In genomic region chr10:27616641-27617415, GRCm38 (mm10) we compare ENCODE assay signal across 9 mouse cellular contexts. TPM values are rescaled to one million over a fixed set of nuclear protein-coding genes. Genes with fewer than 3 reads are reported as not detected.
DNase-seq lines count a peak whose midpoint lies in the region; ATAC-seq lines count a peak whose summit lies in the region.
"Had no signal": no experiment of that assay in that cellular context is flagged by ENCODE, and none has a peak within 500 bp of the region (broad histone marks: within the 10 kb centered on the region; RNA-seq: fewer than 3 reads in every experiment).

No protein-coding gene starts in this region.

- peak; percentile 4 for DNase-seq in layer of hippocampus, adult 11-12 months (ENCODE audit: low spot score)
- no peak for DNase-seq in layer of hippocampus, adult 9-10 months (ENCODE audit: low spot score)
- peak; percentile 11 for DNase-seq in lung, postnatal 25 days (ENCODE audit: low spot score)
- DNase-seq in frontal cortex, postnatal 10 days (ENCODE audit: low spot score in 2 of 2): no peak

- peak overlapping the region; percentile 56 for H3K4me3 ChIP-seq in embryonic facial prominence, embryonic 13.5 days
- peak overlapping the region; percentile 59 for H3K4me3 ChIP-seq in heart, embryonic 13.5 days
- H3K4me3 ChIP-seq in kidney, embryonic 15.5 days (replicated peaks): peak overlapping the region; percentile 50
- H3K4me3 ChIP-seq in stomach, embryonic 15.5 days (replicated peaks): peak overlapping the region; percentile 50

- no peaks in the 10 kb centered on the region for H3K36me3 ChIP-seq in embryonic facial prominence, embryonic 13.5 days
- no peaks in the 10 kb centered on the region for H3K36me3 ChIP-seq in heart, embryonic 13.5 days
- no peaks in the 10 kb centered on the region for H3K36me3 ChIP-seq in kidney, embryonic 15.5 days
- no peaks in the 10 kb centered on the region for H3K36me3 ChIP-seq in stomach, embryonic 15.5 days
- H3K36me3 ChIP-seq: G1E had no signal

- 0 out of 2 replicates have a peak, but pooled peaks have one; percentile 43 for ATAC-seq in embryonic facial prominence, embryonic 13.5 days (ENCODE audit: insufficient number of reproducible peaks, insufficient read depth, low FRiP score, low TSS enrichment, low read depth)
- ATAC-seq in heart, embryonic 13.5 days (ENCODE audit: extremely low read depth, insufficient number of reproducible peaks, low FRiP score, low TSS enrichment): no peak
- ATAC-seq in kidney, embryonic 15.5 days (replicated peaks; ENCODE audit: low FRiP score): peak; percentile 92
- ATAC-seq in stomach, embryonic 15.5 days (ENCODE audit: insufficient read depth, low FRiP score, low read depth): peak; percentile 65; the same call in 1 of the 2 replicates

- H3K9ac ChIP-seq in embryonic facial prominence, embryonic 13.5 days: peak overlapping the region; percentile 78
- peak overlapping the region; percentile 79 for H3K9ac ChIP-seq in heart, embryonic 13.5 days
- H3K9ac ChIP-seq in kidney, embryonic 15.5 days: peak overlapping the region; percentile 41
- H3K9ac ChIP-seq in stomach, embryonic 15.5 days: peak overlapping the region; percentile 39

- peak overlapping the region; percentile 90 for H3K27ac ChIP-seq in embryonic facial prominence, embryonic 13.5 days
- peak overlapping the region; percentile 84 for H3K27ac ChIP-seq in heart, embryonic 13.5 days (replicated peaks)
- peak overlapping the region; percentile 84 for H3K27ac ChIP-seq in kidney, embryonic 15.5 days
- H3K27ac ChIP-seq in stomach, embryonic 15.5 days: peak overlapping the region; percentile 78

- WGBS in embryonic facial prominence, embryonic 13.5 days: 5% methylated on average over 18 of the region's 18 CpGs
- WGBS in heart, embryonic 13.5 days: 15% methylated on average over 18 of the region's 18 CpGs
- whole genome bisulfite sequencing in kidney, embryonic 15.5 days: 7% methylated on average over 18 of the region's 18 CpGs
- WGBS in stomach, embryonic 15.5 days: 13% methylated on average over 18 of the region's 18 CpGs

- H3K4me1 ChIP-seq in embryonic facial prominence, embryonic 13.5 days: peaks cover 16% of the 10 kb centered on the region
- peaks cover 25% of the 10 kb centered on the region for H3K4me1 ChIP-seq in heart, embryonic 13.5 days
- peaks cover 9% of the 10 kb centered on the region for H3K4me1 ChIP-seq in kidney, embryonic 15.5 days
- H3K4me1 ChIP-seq in stomach, embryonic 15.5 days: no peaks in the 10 kb centered on the region

- no peaks in the 10 kb centered on the region for H3K9me3 ChIP-seq in embryonic facial prominence, embryonic 13.5 days
- H3K9me3 ChIP-seq in heart, embryonic 13.5 days: no peaks in the 10 kb centered on the region
- no peaks in the 10 kb centered on the region for H3K9me3 ChIP-seq in kidney, embryonic 15.5 days (replicated peaks)
- H3K9me3 ChIP-seq in stomach, embryonic 15.5 days: no peaks in the 10 kb centered on the region
- H3K9me3 ChIP-seq: G1E had no signal

- H3K4me2 ChIP-seq in embryonic facial prominence, embryonic 13.5 days: peak overlapping the region; percentile 67
- peak overlapping the region; percentile 72 for H3K4me2 ChIP-seq in heart, embryonic 13.5 days
- H3K4me2 ChIP-seq in kidney, embryonic 15.5 days: peak overlapping the region; percentile 67
- peak overlapping the region; percentile 61 for H3K4me2 ChIP-seq in stomach, embryonic 15.5 days

- no peaks in the 10 kb centered on the region for H3K27me3 ChIP-seq in embryonic facial prominence, embryonic 13.5 days
- no peaks in the 10 kb centered on the region for H3K27me3 ChIP-seq in heart, embryonic 13.5 days (replicated peaks)
- H3K27me3 ChIP-seq in kidney, embryonic 15.5 days: no peaks in the 10 kb centered on the region
- H3K27me3 ChIP-seq in stomach, embryonic 15.5 days (replicated peaks): no peaks in the 10 kb centered on the region

RNA-seq across cellular contexts. Expression of gene Lama2, which starts 2.7 kb away (rescaled TPM):
- polyA plus RNA-seq in embryonic facial prominence, embryonic 13.5 days (2015; fragmentation: Nextera tagmentation; extraction: Ambion mirVana): 18.1 and 22.3 TPM in 2 replicates
- polyA plus RNA-seq in heart, embryonic 13.5 days (2015; fragmentation: Nextera tagmentation; extraction: Ambion mirVana): 13.8 and 14.5 TPM in 2 replicates
- polyA plus RNA-seq in kidney, embryonic 15.5 days (2015; fragmentation: Nextera tagmentation; extraction: Ambion mirVana): 10.7 and 14.0 TPM in 2 replicates
- 15.0 and 15.5 TPM in 2 replicates for polyA plus RNA-seq in stomach, embryonic 15.5 days (2015; fragmentation: Nextera tagmentation; extraction: Ambion mirVana)
- polyA plus RNA-seq: G1E had no signal

Comparison
In these comparisons a context has a peak if more than half of its experiments do, and no peak if none do; other contexts are left out.
1. DNase-seq: peak in layer of hippocampus, adult 11-12 months (single experiment) and lung, postnatal 25 days (single experiment); none in layer of hippocampus, adult 9-10 months (single experiment) and frontal cortex, postnatal 10 days (0 of 2).
2. Peak in every context shown above with its lines, with median percentiles within 50 percentile points of each other: H3K27ac ChIP-seq, H3K4me2 ChIP-seq, H3K4me3 ChIP-seq and H3K9ac ChIP-seq.